Mouse (Mus musculus): ENCODE data around the gene Uaca.

DNA sequence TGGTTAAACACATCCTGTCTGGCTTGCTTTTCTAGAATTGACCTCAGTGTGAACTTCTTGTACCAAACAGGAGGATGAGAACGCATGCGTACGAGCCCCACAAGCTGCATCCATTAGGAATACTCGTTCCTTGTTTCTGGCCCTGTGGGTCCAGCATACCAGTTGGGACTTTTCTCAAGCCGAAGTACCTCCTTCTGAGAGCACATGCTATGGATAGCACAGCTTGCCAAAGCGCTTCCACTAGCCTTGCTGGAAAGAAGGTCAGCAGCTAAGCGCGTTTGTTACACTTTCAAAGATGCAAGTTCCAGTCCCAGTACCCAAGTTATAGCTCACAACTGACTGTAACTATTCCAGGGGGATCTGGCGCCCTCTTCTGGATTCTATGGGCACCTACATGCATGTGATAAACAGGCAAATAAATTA, 93.1 kb downstream of the Uaca start:
- TF ChIP-seq CTCF (IDR thresholded peaks at IDR 0.05; ENCODE audit: extremely low read depth, insufficient read depth, low read length) (peak; percentile 21; the same call in 1 of the 2 replicates), POLR2A (IDR thresholded peaks at IDR 0.05; ENCODE audit: extremely low read depth, insufficient read depth, low read length) (no peak)
